Mouse (Mus musculus): ENCODE measurements around the gene Olfr131. TPM values are rescaled to one million over a fixed set of nuclear protein-coding genes. Genes with fewer than 3 reads are reported as not detected.
"Not testable (repeated sequence)": the region's sequence is repeated elsewhere in the genome, so short reads cannot be mapped to it uniquely, and the experiment has no call there.

Gene Olfr131
- polyA plus RNA-seq (2012; rRNA removed), result not detected in 2 replicates

DNA sequence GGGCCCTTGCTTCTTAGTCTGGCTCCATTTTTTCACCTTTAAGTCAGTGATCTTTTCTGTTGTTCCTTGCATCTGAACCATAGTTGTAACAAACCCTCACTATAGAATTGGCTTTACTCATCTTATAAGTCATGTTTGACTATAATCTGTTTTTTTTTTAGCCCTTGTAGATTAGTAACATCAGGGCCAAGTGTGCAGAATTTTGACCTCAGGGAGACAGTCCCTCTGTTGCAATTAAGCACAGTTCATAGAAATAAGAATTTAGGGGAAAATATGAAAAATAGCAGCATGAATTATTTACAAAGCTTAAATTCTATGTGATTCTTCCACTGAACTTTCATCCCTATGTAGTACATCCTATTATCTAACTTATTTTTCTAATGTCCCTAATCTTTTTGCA lies at the start of gene Olfr131:
Gene Olfr131, minus strand, starts transcription at position 101 of the 400 bp plus-strand sequence.
- Histone ChIP-seq H3K4me1 (ENCODE audit: control insufficient read depth, insufficient read depth, low read length) (no peaks in the 10 kb centered on the region), H3K4me3 (ENCODE audit: insufficient read depth, low read length) (no peak within 1 kb of the TSS), H3K27ac (ENCODE audit: insufficient read depth, low read length) (no peak within 1 kb of the TSS)
- no peak for TF ChIP-seq POLR2A (IDR thresholded peaks at IDR 0.05; ENCODE audit: extremely low read depth, insufficient read depth, low read length)
- no peak for TF ChIP-seq CTCF (IDR thresholded peaks at IDR 0.05; ENCODE audit: extremely low read depth, insufficient read depth, low read length)

DNA sequence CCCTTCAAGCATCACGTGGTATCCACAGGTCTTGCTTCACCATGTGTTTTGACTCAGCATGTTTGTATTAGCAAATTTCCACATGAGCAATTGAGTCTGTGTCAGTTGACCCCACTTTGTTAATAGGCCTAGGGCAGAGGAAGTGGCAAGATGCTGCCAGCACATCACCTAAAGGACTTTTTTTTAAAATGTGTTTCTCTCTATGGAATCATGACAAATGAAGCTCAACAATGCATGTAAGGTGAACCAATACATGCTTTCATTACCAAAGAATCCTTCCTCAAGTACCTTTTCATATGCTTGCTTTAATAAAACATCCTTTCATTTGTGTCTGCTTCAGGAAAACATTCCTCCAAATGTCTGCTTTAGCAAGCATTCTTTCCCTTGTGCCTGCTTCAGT lies 45.9 kb upstream of the Olfr131 start, which contains the start of gene Olfr132:
Gene Olfr132, minus strand, starts transcription at position 101 of the 400 bp plus-strand sequence.
- H3K4me3 ChIP-seq (ENCODE audit: insufficient read depth, low read length), result no peak within 1 kb of the TSS
- no peaks in the 10 kb centered on the region for H3K4me1 ChIP-seq (ENCODE audit: control insufficient read depth, insufficient read depth, low read length)
- no peak within 1 kb of the TSS for H3K27ac ChIP-seq (ENCODE audit: insufficient read depth, low read length)
- TF ChIP-seq CTCF (IDR thresholded peaks at IDR 0.05; ENCODE audit: extremely low read depth, insufficient read depth, low read length) (no peak), POLR2A (IDR thresholded peaks at IDR 0.05; ENCODE audit: extremely low read depth, insufficient read depth, low read length) (no peak)

DNA sequence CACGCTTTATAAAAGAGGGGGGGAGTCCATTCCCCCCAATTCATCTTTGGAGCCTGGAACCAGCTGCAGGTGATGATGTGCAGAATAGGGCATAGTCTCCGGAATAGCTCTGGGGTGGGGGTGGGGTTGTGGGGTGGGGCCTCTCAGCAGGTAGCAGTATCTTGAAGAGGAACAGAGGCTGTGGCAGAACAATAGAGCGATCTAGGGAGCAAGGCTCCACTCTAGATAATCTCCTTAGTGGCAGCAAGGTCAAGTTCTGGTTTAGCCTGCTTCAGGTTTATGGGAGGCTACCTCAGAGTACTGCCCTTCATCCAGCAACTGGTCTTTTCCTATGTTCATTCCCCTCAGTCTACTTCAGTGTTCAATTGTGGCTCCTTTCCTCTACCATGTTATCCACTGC lies 36.9 kb upstream of the Olfr131 start:
- not testable (repeated sequence) for H3K27ac ChIP-seq (ENCODE audit: insufficient read depth, low read length); H3K4me3 ChIP-seq (ENCODE audit: insufficient read depth, low read length); H3K4me1 ChIP-seq (ENCODE audit: control insufficient read depth, insufficient read depth, low read length)

GRCm38 (mm10) chr17:38124199-38124598 lies 35.7 kb upstream of the Olfr131 start:
- not testable (repeated sequence) for H3K4me3 ChIP-seq (ENCODE audit: insufficient read depth, low read length); H3K4me1 ChIP-seq (ENCODE audit: control insufficient read depth, insufficient read depth, low read length); H3K27ac ChIP-seq (ENCODE audit: insufficient read depth, low read length)

DNA sequence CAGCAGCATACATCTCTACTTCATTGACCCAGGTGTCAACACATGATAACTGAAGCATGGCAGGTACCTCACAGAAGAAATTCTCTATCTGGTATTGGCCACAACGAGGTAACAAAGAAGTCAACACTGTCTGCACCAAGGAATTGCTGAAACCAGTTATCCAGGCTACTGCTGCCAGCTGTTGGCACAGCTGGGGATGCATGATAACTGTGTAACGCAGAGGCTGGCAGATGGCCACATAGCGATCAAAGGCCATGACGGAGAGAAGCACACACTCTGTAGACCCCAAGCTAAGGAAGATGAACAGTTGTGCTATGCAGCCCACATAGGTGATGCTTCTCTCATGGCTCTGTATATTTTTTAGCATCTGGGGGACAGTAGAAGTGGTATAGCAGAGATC lies 6.1 kb downstream of the Olfr131 start:
- Histone ChIP-seq H3K4me1 (ENCODE audit: control insufficient read depth, insufficient read depth, low read length) (no peaks in the 10 kb centered on the region), H3K27ac (ENCODE audit: insufficient read depth, low read length) (no peak overlapping the region), H3K4me3 (ENCODE audit: insufficient read depth, low read length) (no peak overlapping the region)
- TF ChIP-seq POLR2A (IDR thresholded peaks at IDR 0.05; ENCODE audit: extremely low read depth, insufficient read depth, low read length) (no peak), CTCF (IDR thresholded peaks at IDR 0.05; ENCODE audit: extremely low read depth, insufficient read depth, low read length) (no peak)

- TF ChIP-seq POLR2A (IDR thresholded peaks at IDR 0.05; ENCODE audit: extremely low read depth, insufficient read depth, low read length), result no peak
- TF ChIP-seq CTCF (IDR thresholded peaks at IDR 0.05; ENCODE audit: extremely low read depth, insufficient read depth, low read length), result no peak
- Histone ChIP-seq H3K4me1 (ENCODE audit: control insufficient read depth, insufficient read depth, low read length) (no peaks in the 10 kb centered on the region), H3K4me3 (ENCODE audit: insufficient read depth, low read length) (no peak within 1 kb of the TSS), H3K27ac (ENCODE audit: insufficient read depth, low read length) (no peak within 1 kb of the TSS)
Observed at GRCm38 (mm10) chr17:38063621-38064020, 24.9 kb downstream of the Olfr131 start, which contains the start of gene Olfr130. Gene Olfr130 (plus strand): TSS chr17:38063921.

DNA sequence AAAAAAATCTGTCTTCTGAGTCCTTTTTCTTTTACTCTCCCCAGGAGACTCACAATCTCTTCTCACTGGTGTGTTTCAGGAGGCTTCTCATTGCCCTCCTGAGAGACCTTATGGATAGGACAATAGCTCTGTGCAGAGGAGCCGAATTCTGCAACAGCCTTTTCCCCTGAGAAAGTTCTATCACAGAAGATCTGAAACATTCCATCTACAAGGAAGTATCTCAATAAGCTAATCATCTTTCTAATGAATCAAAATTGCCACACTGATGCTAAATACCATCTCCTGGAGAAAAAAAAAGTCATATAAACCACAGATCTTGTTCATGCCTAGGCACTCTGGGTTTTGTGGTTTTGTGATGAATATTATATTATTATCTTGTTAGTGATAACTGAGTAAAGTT lies 28.5 kb downstream of the Olfr131 start, which contains the start of gene Olfr129:
Gene Olfr129, minus strand, starts transcription at position 101 of the 400 bp plus-strand sequence.
- Histone ChIP-seq H3K4me1 (ENCODE audit: control insufficient read depth, insufficient read depth, low read length) (no peaks in the 10 kb centered on the region), H3K27ac (ENCODE audit: insufficient read depth, low read length) (no peak within 1 kb of the TSS), H3K4me3 (ENCODE audit: insufficient read depth, low read length) (no peak within 1 kb of the TSS)
- no peak for TF ChIP-seq POLR2A (IDR thresholded peaks at IDR 0.05; ENCODE audit: extremely low read depth, insufficient read depth, low read length)
- no peak for TF ChIP-seq CTCF (IDR thresholded peaks at IDR 0.05; ENCODE audit: extremely low read depth, insufficient read depth, low read length)

Other genes with a start within 250 kb of the Olfr131 start
- not detected in 2 replicates for gene Olfr126, start 241.2 kb downstream of the Olfr131 start, polyA plus RNA-seq (2012; rRNA removed)
- not detected in 2 replicates for gene Olfr127, start 188.3 kb downstream of the Olfr131 start, polyA plus RNA-seq (2012; rRNA removed)
- not detected in 2 replicates for gene Olfr128, start 168.1 kb downstream of the Olfr131 start, polyA plus RNA-seq (2012; rRNA removed)
- not detected in 2 replicates for gene Olfr761, start 135.6 kb downstream of the Olfr131 start, polyA plus RNA-seq (2012; rRNA removed)
- not detected in 2 replicates for gene Olfr129, start 28.6 kb downstream of the Olfr131 start, polyA plus RNA-seq (2012; rRNA removed)
- gene Olfr130, start 24.8 kb downstream of the Olfr131 start, polyA plus RNA-seq (2012; rRNA removed), result not detected in 2 replicates
- gene Olfr132, start 45.8 kb upstream of the Olfr131 start, polyA plus RNA-seq (2012; rRNA removed), result not detected in 2 replicates
- not detected in 2 replicates for gene Olfr133, start 56.6 kb upstream of the Olfr131 start, polyA plus RNA-seq (2012; rRNA removed)
- not detected in 2 replicates for gene Olfr134, start 82.7 kb upstream of the Olfr131 start, polyA plus RNA-seq (2012; rRNA removed)
- not detected in 2 replicates for gene Olfr135, start 115.6 kb upstream of the Olfr131 start, polyA plus RNA-seq (2012; rRNA removed)
- gene Olfr138, start 172.3 kb upstream of the Olfr131 start, polyA plus RNA-seq (2012; rRNA removed), result not detected in 2 replicates
- not detected in 2 replicates for gene Olfr137, start 218.9 kb upstream of the Olfr131 start, polyA plus RNA-seq (2012; rRNA removed)
- not detected in 2 replicates for gene Olfr136, start 241.1 kb upstream of the Olfr131 start, polyA plus RNA-seq (2012; rRNA removed)

Data from cortical plate, adult 2 months (tissue).